Mouse (Mus musculus): ENCODE results near the gene Zfp53. TPM values are rescaled to one million over a fixed set of nuclear protein-coding genes. Genes with fewer than 3 reads are reported as not detected.

Zfp53 gene
- polyA plus RNA-seq, 1 experiment from 2014 or later = 7.3 TPM

DNA sequence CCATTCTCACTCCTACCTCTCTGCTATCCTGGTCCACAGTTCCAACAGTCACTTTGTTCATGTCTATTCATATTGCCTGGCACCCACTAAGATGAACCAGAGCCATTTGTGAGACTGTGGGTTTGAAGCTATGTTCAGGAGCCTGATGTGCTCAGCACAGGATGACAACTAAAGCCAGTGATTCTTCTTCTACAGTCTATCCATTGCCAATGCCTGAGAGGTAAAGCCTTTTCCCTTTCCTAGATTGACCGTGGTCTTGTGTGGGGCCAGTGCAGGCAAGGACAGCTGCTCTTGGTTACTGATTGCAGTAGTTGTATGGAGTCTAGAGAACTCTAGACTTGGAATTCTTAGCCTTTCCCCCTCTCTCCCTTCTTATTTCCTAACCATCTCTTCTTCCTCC lies 45.2 kb downstream of the Zfp53 start:
- WGBS = 94% methylated on average over 1 of the region's 1 CpGs
- DNase-seq (ENCODE audit: low spot score) (no peak), ATAC-seq (ENCODE audit: low read depth) (no peak)
- Histone ChIP-seq H3K27ac (replicated peaks; ENCODE audit: low read depth, low read length) (peak overlapping the region; percentile 4), H3K9me3 (ENCODE audit: control insufficient read depth, low read length) (no peaks in the 10 kb centered on the region), H3K4me1 (ENCODE audit: control insufficient read depth, insufficient read depth, low read length) (peaks cover 7% of the 10 kb centered on the region), H3K9ac (ENCODE audit: low read depth, low read length) (no peak overlapping the region), H3K4me2 (ENCODE audit: low read depth, low read length) (no peak overlapping the region), H3K4me3 (ENCODE audit: low read depth, low read length) (no peak overlapping the region), H3K27me3 (replicated peaks; ENCODE audit: control insufficient read depth, insufficient read depth, low read length) (no peaks in the 10 kb centered on the region), H3K36me3 (ENCODE audit: control insufficient read depth, insufficient read depth, low read length) (no peaks in the 10 kb centered on the region)

- H3K9me3 ChIP-seq (ENCODE audit: control insufficient read depth, low read length) = no peaks in the 10 kb centered on the region
- H3K4me1 ChIP-seq (ENCODE audit: control insufficient read depth, insufficient read depth, low read length) = peaks cover 7% of the 10 kb centered on the region
- no peaks in the 10 kb centered on the region for H3K36me3 ChIP-seq (ENCODE audit: control insufficient read depth, insufficient read depth, low read length)
- peak; percentile 38; the same call in 1 of the 2 replicates for ATAC-seq (ENCODE audit: low read depth)
- no peak overlapping the region for H3K9ac ChIP-seq (ENCODE audit: low read depth, low read length)
- no peaks in the 10 kb centered on the region for H3K27me3 ChIP-seq (replicated peaks; ENCODE audit: control insufficient read depth, insufficient read depth, low read length)
- peak; percentile 95 for DNase-seq (ENCODE audit: low spot score)
- peak overlapping the region; percentile 62 for H3K27ac ChIP-seq (replicated peaks; ENCODE audit: low read depth, low read length)
- H3K4me3 ChIP-seq (ENCODE audit: low read depth, low read length) = peak overlapping the region; percentile 55; the same call in 1 of the 2 replicates
- H3K4me2 ChIP-seq (ENCODE audit: low read depth, low read length) = peak overlapping the region; percentile 79
- WGBS = 9% methylated on average over 4 of the region's 4 CpGs
Observed at GRCm38 (mm10) chr17:21534460-21535095, 45.8 kb downstream of the Zfp53 start.

DNA sequence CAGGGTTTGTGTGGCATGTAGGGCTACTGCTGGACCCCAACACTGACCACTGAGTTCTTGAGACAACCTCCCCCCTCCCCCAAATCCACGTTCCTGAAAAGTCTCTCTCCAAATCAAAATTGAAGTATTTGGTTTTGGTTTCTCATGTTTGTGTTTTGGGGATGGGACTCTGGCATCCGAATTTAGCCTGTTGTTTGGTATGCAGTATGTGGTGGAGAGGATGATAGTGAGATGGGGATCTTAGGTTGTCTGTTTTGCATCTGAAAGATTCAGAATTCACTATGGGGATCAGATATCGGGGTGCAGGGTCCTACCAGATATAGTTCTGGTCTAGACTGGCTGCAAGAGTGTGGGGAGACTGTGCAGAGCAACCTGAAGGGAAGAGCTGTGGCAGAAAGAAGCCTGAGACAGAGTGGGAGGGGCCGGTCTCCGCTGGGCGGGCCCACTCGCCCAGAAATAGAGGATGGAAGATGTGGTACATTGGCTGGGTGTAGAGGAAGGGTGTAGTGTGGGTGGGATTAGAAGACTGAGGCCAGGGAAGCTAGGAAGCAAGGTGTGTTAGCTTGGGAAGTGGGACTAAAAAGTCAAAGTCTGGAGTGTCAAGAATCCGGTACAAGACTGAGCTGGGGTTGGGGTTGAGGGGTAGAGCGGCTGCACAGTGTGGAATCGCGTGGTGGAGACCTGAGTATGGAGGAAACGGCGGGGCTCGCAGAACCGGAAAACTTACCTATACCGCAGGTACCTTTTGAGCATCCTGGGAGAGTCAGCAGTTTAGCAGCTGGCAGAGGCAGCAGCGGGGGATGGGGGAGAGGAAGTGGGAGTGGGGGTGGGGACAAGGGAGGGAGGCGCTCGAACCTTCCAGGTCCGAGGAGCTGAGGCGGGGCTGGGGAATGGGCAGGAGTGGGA lies 46.6 kb downstream of the Zfp53 start, which contains the start of gene Zfp52:
Gene Zfp52 (plus strand): TSS at position 444 of the 906 bp plus-strand sequence.
- no peaks in the 10 kb centered on the region for H3K36me3 ChIP-seq (ENCODE audit: control insufficient read depth, insufficient read depth, low read length)
- peak within 1 kb of the TSS; percentile 79 for H3K4me2 ChIP-seq (ENCODE audit: low read depth, low read length)
- DNase-seq (ENCODE audit: low spot score) (peak; percentile 73), ATAC-seq (ENCODE audit: low read depth) (peak; percentile 75)
- peak within 1 kb of the TSS; percentile 55 for H3K4me3 ChIP-seq (ENCODE audit: low read depth, low read length)
- 4% methylated on average over 21 of the region's 21 CpGs for WGBS
- H3K27ac ChIP-seq (replicated peaks; ENCODE audit: low read depth, low read length) = peak within 1 kb of the TSS; percentile 62
- H3K27me3 ChIP-seq (replicated peaks; ENCODE audit: control insufficient read depth, insufficient read depth, low read length) = no peaks in the 10 kb centered on the region
- H3K9me3 ChIP-seq (ENCODE audit: control insufficient read depth, low read length) = no peaks in the 10 kb centered on the region
- peak within 1 kb of the TSS; percentile 67 for H3K9ac ChIP-seq (ENCODE audit: low read depth, low read length)
- peaks cover 7% of the 10 kb centered on the region for H3K4me1 ChIP-seq (ENCODE audit: control insufficient read depth, insufficient read depth, low read length)

DNA sequence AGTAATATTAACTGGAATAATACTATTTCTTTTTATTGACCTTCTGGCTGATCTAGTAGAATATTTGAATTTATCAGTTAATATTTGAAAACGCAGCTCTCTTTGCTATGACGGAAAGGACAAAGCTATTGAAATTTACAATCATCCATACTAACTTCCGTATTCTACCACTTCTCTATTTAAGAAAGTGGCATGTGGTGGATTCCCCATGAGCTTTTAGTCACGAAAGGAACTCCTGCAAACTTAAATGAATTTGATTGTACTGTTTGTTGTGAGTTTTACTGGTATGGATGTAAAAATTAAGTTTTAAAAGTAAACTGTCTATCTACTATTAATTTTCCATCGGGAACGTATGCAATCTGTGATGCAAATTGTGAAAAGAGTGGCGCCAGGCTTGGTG lies 47.3 kb downstream of the Zfp53 start:
- H3K27ac ChIP-seq (replicated peaks; ENCODE audit: low read depth, low read length) = no peak overlapping the region
- WGBS = 37% methylated on average over 7 of the region's 7 CpGs
- peak overlapping the region; percentile 55 for H3K4me3 ChIP-seq (ENCODE audit: low read depth, low read length)
- no peaks in the 10 kb centered on the region for H3K27me3 ChIP-seq (replicated peaks; ENCODE audit: control insufficient read depth, insufficient read depth, low read length)
- H3K4me2 ChIP-seq (ENCODE audit: low read depth, low read length) = peak overlapping the region; percentile 79
- no peaks in the 10 kb centered on the region for H3K36me3 ChIP-seq (ENCODE audit: control insufficient read depth, insufficient read depth, low read length)
- H3K9me3 ChIP-seq (ENCODE audit: control insufficient read depth, low read length) = no peaks in the 10 kb centered on the region
- ATAC-seq (ENCODE audit: low read depth) (no peak), DNase-seq (ENCODE audit: low spot score) (no peak)
- peaks cover 7% of the 10 kb centered on the region for H3K4me1 ChIP-seq (ENCODE audit: control insufficient read depth, insufficient read depth, low read length)
- peak overlapping the region; percentile 67 for H3K9ac ChIP-seq (ENCODE audit: low read depth, low read length)

DNA sequence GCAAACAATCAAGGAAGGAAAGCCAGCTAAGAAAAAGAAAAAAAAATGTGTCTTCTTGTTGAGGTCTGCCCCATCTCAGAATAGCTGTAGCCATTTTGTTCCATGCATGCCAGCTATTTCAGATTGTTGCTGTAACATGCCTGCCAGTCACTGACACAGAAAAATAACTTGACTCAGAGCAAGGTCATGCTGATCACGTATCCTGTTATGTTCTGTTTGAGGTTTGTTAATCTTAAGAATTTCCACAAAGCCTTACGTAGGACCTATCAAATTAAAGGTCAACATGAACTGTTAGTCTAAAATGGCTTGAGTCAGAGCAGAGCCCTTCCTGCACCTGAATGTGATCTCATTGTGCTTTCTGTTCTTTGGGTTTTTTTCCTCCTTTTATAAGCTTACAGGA lies 47.9 kb downstream of the Zfp53 start:
- whole genome bisulfite sequencing = 58% methylated on average over 2 of the region's 2 CpGs
- Histone ChIP-seq H3K4me1 (ENCODE audit: control insufficient read depth, insufficient read depth, low read length) (peaks cover 1% of the 10 kb centered on the region), H3K27ac (replicated peaks; ENCODE audit: low read depth, low read length) (no peak overlapping the region), H3K9ac (ENCODE audit: low read depth, low read length) (no peak overlapping the region), H3K4me3 (ENCODE audit: low read depth, low read length) (no peak overlapping the region; the same call in 1 of the 2 replicates), H3K4me2 (ENCODE audit: low read depth, low read length) (peak overlapping the region; percentile 79; the same call in 1 of the 2 replicates), H3K9me3 (ENCODE audit: control insufficient read depth, low read length) (no peaks in the 10 kb centered on the region), H3K36me3 (ENCODE audit: control insufficient read depth, insufficient read depth, low read length) (no peaks in the 10 kb centered on the region), H3K27me3 (replicated peaks; ENCODE audit: control insufficient read depth, insufficient read depth, low read length) (no peaks in the 10 kb centered on the region)
- ATAC-seq (ENCODE audit: low read depth) (no peak), DNase-seq (ENCODE audit: low spot score) (no peak)

GRCm38 (mm10) chr17:21557831-21558230 lies 69.0 kb downstream of the Zfp53 start:
- H3K27me3 ChIP-seq (replicated peaks; ENCODE audit: control insufficient read depth, insufficient read depth, low read length) = no peaks in the 10 kb centered on the region
- DNase-seq (ENCODE audit: low spot score) = no peak
- no peaks in the 10 kb centered on the region for H3K4me1 ChIP-seq (ENCODE audit: control insufficient read depth, insufficient read depth, low read length)
- whole genome bisulfite sequencing = 82% methylated on average over 2 of the region's 2 CpGs
- H3K9ac ChIP-seq (ENCODE audit: low read depth, low read length) = no peak overlapping the region
- no peak overlapping the region for H3K4me2 ChIP-seq (ENCODE audit: low read depth, low read length)
- H3K36me3 ChIP-seq (ENCODE audit: control insufficient read depth, insufficient read depth, low read length) = peaks cover 25% of the 10 kb centered on the region
- no peak overlapping the region for H3K27ac ChIP-seq (replicated peaks; ENCODE audit: low read depth, low read length)
- no peak overlapping the region for H3K4me3 ChIP-seq (ENCODE audit: low read depth, low read length)
- no peak for ATAC-seq (ENCODE audit: low read depth)
- no peaks in the 10 kb centered on the region for H3K9me3 ChIP-seq (ENCODE audit: control insufficient read depth, low read length)

Other genes starting within 250 kb of the Zfp53 start
- not detected in 2 replicates for gene Vmn1r235, start 232.6 kb upstream of the Zfp53 start, polyA plus RNA-seq (2014; fragmentation: Nextera tagmentation; extraction: Ambion mirVana)
- gene Vmn1r236, start 206.1 kb upstream of the Zfp53 start, polyA plus RNA-seq (2014; fragmentation: Nextera tagmentation; extraction: Ambion mirVana) = 0.04 TPM in 1 of 2 replicates, not detected in the other
- not detected in 2 replicates for gene Vmn1r237, start 177.1 kb upstream of the Zfp53 start, polyA plus RNA-seq (2014; fragmentation: Nextera tagmentation; extraction: Ambion mirVana)
- gene Zfp677, start 105.2 kb upstream of the Zfp53 start, polyA plus RNA-seq (2014; fragmentation: Nextera tagmentation; extraction: Ambion mirVana) = 3.8 and 4.3 TPM in 2 replicates
- gene Zfp54, start 65.8 kb upstream of the Zfp53 start, polyA plus RNA-seq (2014; fragmentation: Nextera tagmentation; extraction: Ambion mirVana) = 5.3 and 6.0 TPM in 2 replicates
- gene Zfp51, start 38.6 kb upstream of the Zfp53 start, polyA plus RNA-seq (2014; fragmentation: Nextera tagmentation; extraction: Ambion mirVana) = 12.7 and 17.0 TPM in 2 replicates
- 3.1 and 4.0 TPM in 2 replicates for gene Zfp52, start 46.5 kb downstream of the Zfp53 start, polyA plus RNA-seq (2014; fragmentation: Nextera tagmentation; extraction: Ambion mirVana)
- 23.1 and 24.6 TPM in 2 replicates for gene Zfp948, start 78.0 kb downstream of the Zfp53 start, polyA plus RNA-seq (2014; fragmentation: Nextera tagmentation; extraction: Ambion mirVana)
- 4.8 and 5.0 TPM in 2 replicates for gene Zfp983, start 161.6 kb downstream of the Zfp53 start, polyA plus RNA-seq (2014; fragmentation: Nextera tagmentation; extraction: Ambion mirVana)
- gene Gm10226, start 202.9 kb downstream of the Zfp53 start, polyA plus RNA-seq (2014; fragmentation: Nextera tagmentation; extraction: Ambion mirVana) = 6.6 and 8.8 TPM in 2 replicates
- 13.4 and 13.7 TPM in 2 replicates for gene Zfp760, start 218.7 kb downstream of the Zfp53 start, polyA plus RNA-seq (2014; fragmentation: Nextera tagmentation; extraction: Ambion mirVana)
- gene Zfp229, start 241.8 kb downstream of the Zfp53 start, polyA plus RNA-seq (2014; fragmentation: Nextera tagmentation; extraction: Ambion mirVana) = 6.1 and 6.9 TPM in 2 replicates

Data from embryonic facial prominence, embryonic 14.5 days (tissue).